Mouse (Mus musculus): ENCODE measurements around the gene Ist1. TPM values are rescaled to one million over a fixed set of nuclear protein-coding genes. Genes with fewer than 3 reads are reported as not detected.
A peak's percentile ranks its signal among the peaks of the same experiment; 100 is the strongest.

Gene Ist1
- polyA plus RNA-seq, 1 experiment: 0.93 TPM

DNA sequence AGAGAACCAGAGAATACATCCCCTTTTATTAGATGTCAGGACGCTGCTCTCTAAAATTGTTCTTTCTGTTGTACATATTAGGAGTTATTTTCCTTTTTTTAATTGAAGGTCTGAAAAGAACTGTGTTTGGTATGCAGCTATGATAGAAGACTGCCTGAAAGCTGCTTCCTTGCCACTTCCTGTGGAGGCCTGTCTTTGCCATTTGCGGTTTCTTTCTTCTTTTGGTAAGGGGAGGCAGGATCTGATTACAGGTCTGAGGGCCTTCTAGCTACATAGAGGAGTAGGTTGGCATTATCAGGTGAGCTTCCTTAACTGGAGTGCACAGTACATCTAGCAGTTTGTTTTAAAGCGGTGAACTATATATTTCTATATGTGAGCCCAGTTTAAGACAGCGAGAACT is 14.9 kb upstream of the Ist1 start:
- H3K4me1 ChIP-seq (ENCODE audit: control insufficient read depth): peaks cover 34% of the 10 kb centered on the region
- no peaks in the 10 kb centered on the region for H3K9me3 ChIP-seq (ENCODE audit: control insufficient read depth, low read length)
- no peak overlapping the region for H3K4me3 ChIP-seq (replicated peaks)
- peaks cover 55% of the 10 kb centered on the region for H3K36me3 ChIP-seq (ENCODE audit: control insufficient read depth)
- TF ChIP-seq TAL1 (IDR thresholded peaks at IDR 0.05; ENCODE audit: low read length): no peak
- no peak for TF ChIP-seq GATA1 (IDR thresholded peaks at IDR 0.05; ENCODE audit: low read length)
- H3K27me3 ChIP-seq (ENCODE audit: control insufficient read depth): peaks cover 18% of the 10 kb centered on the region

DNA sequence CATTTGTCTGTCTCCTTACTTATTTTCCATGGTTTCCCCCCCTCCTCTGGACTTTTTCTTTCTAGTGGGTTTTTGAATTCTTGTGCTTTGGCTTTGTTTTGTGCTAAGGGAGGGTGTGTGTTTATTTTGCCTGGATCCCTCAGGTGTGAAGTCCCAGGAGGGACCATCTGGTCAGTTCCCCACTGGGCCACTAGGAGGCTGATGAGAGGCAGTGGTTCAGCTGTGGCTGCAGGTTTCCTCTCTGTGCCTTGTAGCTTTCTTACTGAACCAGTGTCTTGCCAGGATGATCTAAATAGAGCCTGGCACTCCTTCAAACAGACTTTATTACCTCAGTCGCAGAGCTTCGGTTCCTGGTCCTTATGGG is 13.8 kb upstream of the Ist1 start:
- Histone ChIP-seq H3K4me1 (ENCODE audit: control insufficient read depth) (peaks cover 34% of the 10 kb centered on the region), H3K36me3 (ENCODE audit: control insufficient read depth) (peaks cover 44% of the 10 kb centered on the region), H3K27me3 (ENCODE audit: control insufficient read depth) (peaks cover 29% of the 10 kb centered on the region), H3K4me3 (replicated peaks) (peak overlapping the region; percentile 86), H3K9me3 (ENCODE audit: control insufficient read depth, low read length) (no peaks in the 10 kb centered on the region)
- no peak for TF ChIP-seq TAL1 (IDR thresholded peaks at IDR 0.05; ENCODE audit: low read length)
- TF ChIP-seq GATA1 (IDR thresholded peaks at IDR 0.05; ENCODE audit: low read length): no peak

DNA sequence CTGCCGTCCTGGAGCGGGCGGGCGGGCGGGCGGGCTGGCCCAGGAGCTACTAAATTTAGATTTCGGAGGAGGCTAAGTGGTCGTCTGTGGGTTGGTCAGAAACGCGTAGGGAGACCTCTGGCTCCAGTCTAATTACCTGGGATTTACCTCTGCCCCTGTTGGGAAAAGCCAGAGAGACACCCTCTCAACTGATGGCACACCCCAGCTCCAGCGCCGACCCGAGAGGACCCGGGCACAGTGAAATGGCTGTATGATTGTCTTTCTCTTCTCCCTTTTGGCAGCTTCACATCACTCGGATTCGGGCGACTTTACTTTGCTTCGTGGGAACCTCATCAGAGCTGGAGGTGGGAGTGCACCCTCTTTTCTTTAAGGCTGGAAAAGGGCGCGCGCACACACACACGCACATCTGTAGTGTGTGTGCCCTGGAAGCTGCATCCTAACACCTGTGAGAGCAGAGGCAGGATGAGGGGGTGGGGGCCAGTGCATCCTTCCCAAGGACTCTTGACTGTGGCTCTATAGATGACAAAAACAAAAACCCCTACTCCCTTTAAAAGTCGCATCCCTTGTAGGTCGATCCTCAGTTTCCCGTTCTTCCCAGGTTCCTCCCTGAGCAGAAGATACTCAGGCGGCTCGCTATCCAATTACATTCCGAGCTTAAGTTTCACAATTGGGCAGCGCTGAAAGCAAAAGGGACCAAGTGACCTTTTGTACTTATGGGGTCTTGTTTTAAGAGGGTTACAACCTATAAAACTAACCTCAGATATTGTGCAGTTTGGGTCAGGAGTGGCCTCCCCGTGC is 13.2 kb upstream of the Ist1 start:
- Histone ChIP-seq H3K27me3 (ENCODE audit: control insufficient read depth) (peaks cover 33% of the 10 kb centered on the region), H3K4me3 (replicated peaks) (peak overlapping the region; percentile 86), H3K4me1 (ENCODE audit: control insufficient read depth) (peaks cover 34% of the 10 kb centered on the region), H3K9me3 (ENCODE audit: control insufficient read depth, low read length) (no peaks in the 10 kb centered on the region), H3K36me3 (ENCODE audit: control insufficient read depth) (peaks cover 38% of the 10 kb centered on the region)
- no peak for TF ChIP-seq TAL1 (IDR thresholded peaks at IDR 0.05; ENCODE audit: low read length)
- no peak for TF ChIP-seq GATA1 (IDR thresholded peaks at IDR 0.05; ENCODE audit: low read length)

DNA sequence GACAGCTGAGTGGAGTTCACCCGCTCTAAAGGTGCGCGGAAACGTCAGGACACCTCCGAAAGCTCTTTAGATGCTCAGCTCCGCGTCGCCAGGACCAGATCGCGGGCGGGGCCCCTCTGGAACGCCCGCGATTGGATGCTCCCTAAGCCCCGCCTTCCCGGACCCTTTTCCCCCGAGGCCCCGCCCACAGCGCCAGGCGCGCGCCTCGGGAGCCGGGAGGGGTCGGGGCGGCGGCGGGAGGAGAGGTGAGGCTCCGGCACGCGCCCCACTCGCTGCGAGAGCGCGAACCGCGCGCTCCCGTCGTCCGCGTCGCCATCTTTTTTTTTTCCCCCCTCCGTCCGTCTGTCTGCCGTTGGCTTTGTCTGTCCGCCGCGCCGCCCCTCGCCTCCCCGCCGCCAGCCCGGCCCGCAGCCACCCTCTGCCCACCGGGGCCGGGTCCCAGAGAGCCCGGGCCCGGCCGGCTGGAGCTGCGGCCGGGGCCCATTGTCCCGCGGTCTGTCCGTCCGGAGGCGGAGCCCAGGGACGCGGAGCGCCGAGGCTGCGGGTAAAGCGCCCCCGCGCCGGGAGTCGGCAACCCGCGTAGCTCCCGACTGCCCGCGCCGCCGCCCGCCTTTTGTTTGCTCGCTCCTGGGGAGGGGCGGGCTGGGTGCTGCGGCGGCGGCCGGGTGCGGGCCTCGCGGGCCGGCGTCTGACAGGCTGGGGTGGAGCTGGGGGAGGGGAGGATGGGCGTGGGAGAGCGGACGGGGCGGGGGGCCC is 12.4 kb upstream of the Ist1 start, which contains the start of gene Zfp821:
TSS of gene Zfp821 (plus strand) at position 227 of the 756 bp plus-strand sequence.
- Histone ChIP-seq H3K4me3 (replicated peaks) (peak within 1 kb of the TSS; percentile 86), H3K9me3 (ENCODE audit: control insufficient read depth, low read length) (no peaks in the 10 kb centered on the region), H3K36me3 (ENCODE audit: control insufficient read depth) (peaks cover 31% of the 10 kb centered on the region), H3K4me1 (ENCODE audit: control insufficient read depth) (peaks cover 34% of the 10 kb centered on the region), H3K27me3 (ENCODE audit: control insufficient read depth) (peaks cover 40% of the 10 kb centered on the region)
- no peak for TF ChIP-seq GATA1 (IDR thresholded peaks at IDR 0.05; ENCODE audit: low read length)
- TF ChIP-seq TAL1 (IDR thresholded peaks at IDR 0.05; ENCODE audit: low read length): no peak

DNA sequence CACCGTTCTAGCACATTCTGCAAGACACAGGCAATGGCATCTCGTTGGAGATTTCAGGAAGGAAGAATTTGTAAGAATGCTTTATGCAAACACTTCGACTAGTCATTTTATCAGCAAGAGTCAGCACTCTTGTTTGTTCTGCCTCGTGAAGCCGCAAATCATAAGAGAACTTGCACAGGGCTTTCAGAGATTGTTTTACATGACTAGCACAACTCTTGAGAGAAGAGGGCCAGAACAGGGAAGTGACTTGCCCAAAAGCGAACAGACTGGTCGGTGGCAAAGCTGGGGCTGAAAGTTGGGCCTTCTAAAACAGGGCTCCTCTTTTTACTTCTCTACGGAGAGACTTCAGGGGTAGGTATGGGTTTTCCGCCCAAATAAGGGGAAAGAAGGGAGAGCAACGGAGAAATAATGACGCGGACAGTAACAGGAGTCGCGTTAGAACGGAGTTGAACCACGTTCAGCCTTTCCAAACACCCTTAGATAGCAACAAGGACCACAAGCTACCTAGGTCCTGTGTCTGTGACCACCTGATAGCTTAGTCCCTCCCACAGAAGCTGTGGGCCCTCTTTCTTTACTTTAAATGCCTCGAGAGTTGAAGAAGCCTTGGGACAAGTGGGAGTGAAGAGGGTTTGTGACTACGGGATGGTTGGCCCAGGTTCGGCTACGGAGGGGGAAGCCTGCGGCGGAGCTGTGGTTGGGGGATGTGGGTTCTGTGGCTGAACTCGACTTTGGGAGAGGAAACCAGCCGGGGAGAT is 11.7 kb upstream of the Ist1 start:
- Histone ChIP-seq H3K4me3 (replicated peaks) (peak overlapping the region; percentile 86), H3K9me3 (ENCODE audit: control insufficient read depth, low read length) (no peaks in the 10 kb centered on the region), H3K27me3 (ENCODE audit: control insufficient read depth) (peaks cover 41% of the 10 kb centered on the region), H3K36me3 (ENCODE audit: control insufficient read depth) (peaks cover 23% of the 10 kb centered on the region), H3K4me1 (ENCODE audit: control insufficient read depth) (peaks cover 34% of the 10 kb centered on the region)
- no peak for TF ChIP-seq TAL1 (IDR thresholded peaks at IDR 0.05; ENCODE audit: low read length)
- TF ChIP-seq GATA1 (IDR thresholded peaks at IDR 0.05; ENCODE audit: low read length): no peak

DNA sequence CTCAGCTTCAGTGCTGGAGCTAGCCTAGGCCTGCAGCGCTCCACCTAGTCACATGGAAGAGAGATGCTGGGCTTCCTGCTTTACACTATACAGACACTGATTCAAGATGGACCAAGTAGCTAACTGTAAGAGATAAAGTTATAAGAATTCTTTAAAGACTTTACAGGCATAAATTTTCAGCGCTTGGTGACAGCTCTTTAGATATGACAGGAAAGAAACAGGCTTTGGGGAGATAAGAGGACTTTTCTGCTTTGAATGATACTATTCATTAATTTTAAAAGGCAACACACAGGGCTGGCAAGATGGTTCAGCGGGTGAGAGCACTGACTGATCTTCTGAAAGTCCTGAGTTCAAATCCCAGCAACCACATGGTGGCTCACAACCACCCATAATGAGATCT is 5.4 kb upstream of the Ist1 start:
- peaks cover 9% of the 10 kb centered on the region for H3K4me1 ChIP-seq (ENCODE audit: control insufficient read depth)
- TF ChIP-seq TAL1 (IDR thresholded peaks at IDR 0.05; ENCODE audit: low read length): no peak
- no peak for TF ChIP-seq GATA1 (IDR thresholded peaks at IDR 0.05; ENCODE audit: low read length)
- no peak overlapping the region for H3K4me3 ChIP-seq (replicated peaks)
- no peaks in the 10 kb centered on the region for H3K9me3 ChIP-seq (ENCODE audit: control insufficient read depth, low read length)
- H3K27me3 ChIP-seq (ENCODE audit: control insufficient read depth): peaks cover 32% of the 10 kb centered on the region
- H3K36me3 ChIP-seq (ENCODE audit: control insufficient read depth): no peaks in the 10 kb centered on the region

DNA sequence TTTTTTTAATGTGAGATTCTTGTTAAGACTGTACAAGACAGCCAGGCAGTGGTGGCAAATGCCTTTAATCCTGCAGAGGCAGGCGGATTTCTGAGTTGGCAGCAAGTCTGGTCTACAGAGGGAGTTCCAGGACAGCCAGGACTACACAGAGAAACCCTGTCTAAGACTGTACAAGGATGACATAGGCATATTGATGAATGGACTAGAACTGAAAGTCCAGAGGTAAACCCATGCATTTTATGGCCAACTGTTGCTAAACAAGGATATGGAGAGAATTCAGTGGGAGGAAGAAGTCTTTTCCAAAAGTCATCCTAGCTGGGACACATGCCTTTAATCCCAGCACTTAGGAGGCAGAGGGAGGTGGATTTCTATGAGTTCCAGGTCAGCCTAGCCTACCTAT is 4.7 kb upstream of the Ist1 start:
- TF ChIP-seq GATA1 (IDR thresholded peaks at IDR 0.05; ENCODE audit: low read length): no peak
- TF ChIP-seq TAL1 (IDR thresholded peaks at IDR 0.05; ENCODE audit: low read length): no peak
- H3K4me3 ChIP-seq (replicated peaks): no peak overlapping the region
- H3K9me3 ChIP-seq (ENCODE audit: control insufficient read depth, low read length): no peaks in the 10 kb centered on the region

DNA sequence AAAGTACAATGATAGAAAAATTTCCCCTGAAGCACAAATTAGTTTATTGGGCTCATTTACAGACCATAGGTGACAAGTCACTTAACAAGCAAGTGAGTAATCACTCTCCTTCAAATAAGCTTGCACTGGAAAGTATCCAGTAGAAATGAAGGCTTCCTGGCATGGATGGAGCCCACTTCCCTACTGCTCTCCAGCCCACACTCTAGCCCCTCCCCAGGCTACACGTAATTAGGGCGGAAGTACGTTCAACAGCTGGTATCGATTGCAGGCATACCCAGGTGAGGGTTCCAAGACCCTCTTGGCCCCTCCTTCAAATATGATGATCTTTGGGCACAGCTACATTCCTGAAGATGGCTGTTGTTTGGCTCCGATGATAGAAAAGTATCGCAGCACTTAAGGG is 1.1 kb upstream of the Ist1 start:
- no peaks in the 10 kb centered on the region for H3K9me3 ChIP-seq (ENCODE audit: control insufficient read depth, low read length)
- H3K36me3 ChIP-seq (ENCODE audit: control insufficient read depth): peaks cover 9% of the 10 kb centered on the region
- H3K4me1 ChIP-seq (ENCODE audit: control insufficient read depth): peaks cover 32% of the 10 kb centered on the region
- H3K27me3 ChIP-seq (ENCODE audit: control insufficient read depth): peaks cover under 1% of the 10 kb centered on the region; the same call in 1 of the 2 replicates
- peak overlapping the region; percentile 70 for H3K4me3 ChIP-seq (replicated peaks)
- TF ChIP-seq TAL1 (IDR thresholded peaks at IDR 0.05; ENCODE audit: low read length) (no peak), GATA1 (IDR thresholded peaks at IDR 0.05; ENCODE audit: low read length) (no peak)

More for the DNA sequence above, 4.7 kb upstream of the Ist1 start:
- no peaks in the 10 kb centered on the region for H3K36me3 ChIP-seq (ENCODE audit: control insufficient read depth)
- H3K4me1 ChIP-seq (ENCODE audit: control insufficient read depth): peaks cover 11% of the 10 kb centered on the region
- H3K27me3 ChIP-seq (ENCODE audit: control insufficient read depth): peaks cover 24% of the 10 kb centered on the region
